Mouse (Mus musculus) liver, adult 10 weeks (tissue): ENCODE measurements around the gene H2-T24. TPM values are rescaled to one million over a fixed set of nuclear protein-coding genes. Genes with fewer than 3 reads are reported as not detected.

Experiments used
- polyA plus RNA-seq: library from polyadenylated mRNA; stranded (reverse); fragments of 350-450 nt; fragmentation: Illumina TruSeq; extraction: RNeasy Lipid Tissue Mini Kit (QIAGEN cat#74804); gene quantifications from one replicate; pipeline ENCODE4 v1.2.3, GENCODE M21; 2014; ENCODE audit warnings: low read depth, low replicate concordance

Gene H2-T24
- polyA plus RNA-seq = 3.9 TPM

GRCm38 (mm10) chr17:36020191-36021073 is at the start of gene H2-T24:
H2-T24 (minus strand) TSS chr17:36020560.

GRCm38 (mm10) chr17:36058362-36058761 is 38.0 kb upstream of the H2-T24 start, which contains the start of gene Gm11127:
Gm11127 (minus strand) TSS chr17:36058371.

GRCm38 (mm10) chr17:36042610-36043169 is 22.3 kb upstream of the H2-T24 start, which contains the start of the genes H2-T22 and Gm6034:
H2-T22 (minus strand) TSS chr17:36042747.
Gm6034 (plus strand) TSS chr17:36042961.

DNA sequence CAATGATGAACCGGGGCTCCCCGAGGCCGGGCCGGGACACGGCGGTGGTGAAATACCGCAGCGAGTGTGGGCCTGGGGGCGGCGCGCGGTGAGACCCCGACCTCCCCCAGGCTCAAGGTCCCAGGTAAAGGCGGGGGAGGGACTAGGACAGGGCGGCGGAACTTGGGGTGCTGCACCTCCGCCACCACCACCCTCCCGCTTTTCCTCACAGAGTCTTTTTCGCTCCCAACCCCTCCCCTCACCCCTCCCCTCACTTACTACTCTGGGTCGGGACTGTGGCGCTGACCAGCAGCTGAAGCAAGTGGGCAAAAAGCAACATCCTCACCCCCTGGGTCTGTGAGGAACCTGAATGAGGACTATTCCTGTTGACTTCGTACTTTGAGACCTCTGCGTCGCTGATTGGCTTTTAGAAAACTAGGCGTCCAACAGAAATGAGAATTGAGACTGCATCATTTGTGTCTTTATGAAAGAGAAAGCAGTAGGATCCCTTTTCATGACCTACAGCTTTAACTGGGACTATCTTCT is 12.1 kb upstream of the H2-T24 start, which contains the start of gene H2-T23:
Gene H2-T23, minus strand, starts transcription at position 505 of the 525 bp plus-strand sequence.

DNA sequence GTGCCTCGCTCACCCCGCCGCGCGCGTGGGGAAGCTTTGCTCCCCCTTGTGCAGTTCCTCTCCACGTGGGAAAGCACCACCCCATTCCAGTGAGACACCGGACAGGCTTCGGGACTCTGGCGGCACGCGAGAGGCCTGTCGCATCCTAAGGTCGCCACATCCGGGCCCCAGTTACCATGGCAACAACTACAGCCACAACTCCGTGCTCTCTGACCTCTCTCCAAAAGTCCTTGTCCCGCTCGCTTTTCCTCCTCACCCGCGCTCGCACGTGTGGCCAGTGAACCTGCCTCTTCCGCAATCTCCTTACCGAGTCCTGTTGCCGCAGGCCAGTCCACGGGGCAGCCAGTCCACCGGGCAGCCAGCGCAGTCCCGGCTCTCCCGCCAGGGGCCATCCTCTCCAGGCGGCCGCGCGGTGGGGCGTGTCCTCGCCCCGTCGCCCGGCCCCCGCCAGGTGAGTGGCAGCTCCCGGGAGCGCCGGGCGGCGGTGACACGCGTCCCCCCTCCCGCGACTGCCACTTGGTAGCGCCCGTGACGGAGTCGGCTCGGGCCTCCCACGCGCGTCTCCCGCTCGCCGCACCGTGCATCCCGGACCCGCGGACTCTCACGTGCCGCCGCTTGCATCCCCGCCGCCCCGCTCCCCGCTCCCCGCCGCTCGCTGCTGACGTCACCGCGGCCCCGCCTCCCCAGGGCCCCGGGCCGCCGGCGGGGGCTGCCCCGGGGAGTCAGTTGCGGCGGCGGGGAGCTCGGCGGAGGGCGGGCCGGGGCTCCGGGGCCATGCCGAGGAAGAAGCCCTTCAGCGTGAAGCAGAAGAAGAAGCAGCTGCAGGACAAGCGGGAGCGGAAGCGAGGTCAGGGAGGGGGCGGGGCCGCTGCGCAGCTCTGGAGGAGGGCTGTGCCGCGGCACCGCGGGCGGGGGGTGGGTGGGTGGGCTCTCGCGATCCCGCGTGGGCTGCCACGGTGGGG is 40.7 kb downstream of the H2-T24 start, which contains the start of the genes Gnl1 and Prr3:
Gene Gnl1, plus strand, starts transcription at position 451 of the 962 bp plus-strand sequence.
Gene Prr3, minus strand, starts transcription at position 836 of the 962 bp plus-strand sequence.

DNA sequence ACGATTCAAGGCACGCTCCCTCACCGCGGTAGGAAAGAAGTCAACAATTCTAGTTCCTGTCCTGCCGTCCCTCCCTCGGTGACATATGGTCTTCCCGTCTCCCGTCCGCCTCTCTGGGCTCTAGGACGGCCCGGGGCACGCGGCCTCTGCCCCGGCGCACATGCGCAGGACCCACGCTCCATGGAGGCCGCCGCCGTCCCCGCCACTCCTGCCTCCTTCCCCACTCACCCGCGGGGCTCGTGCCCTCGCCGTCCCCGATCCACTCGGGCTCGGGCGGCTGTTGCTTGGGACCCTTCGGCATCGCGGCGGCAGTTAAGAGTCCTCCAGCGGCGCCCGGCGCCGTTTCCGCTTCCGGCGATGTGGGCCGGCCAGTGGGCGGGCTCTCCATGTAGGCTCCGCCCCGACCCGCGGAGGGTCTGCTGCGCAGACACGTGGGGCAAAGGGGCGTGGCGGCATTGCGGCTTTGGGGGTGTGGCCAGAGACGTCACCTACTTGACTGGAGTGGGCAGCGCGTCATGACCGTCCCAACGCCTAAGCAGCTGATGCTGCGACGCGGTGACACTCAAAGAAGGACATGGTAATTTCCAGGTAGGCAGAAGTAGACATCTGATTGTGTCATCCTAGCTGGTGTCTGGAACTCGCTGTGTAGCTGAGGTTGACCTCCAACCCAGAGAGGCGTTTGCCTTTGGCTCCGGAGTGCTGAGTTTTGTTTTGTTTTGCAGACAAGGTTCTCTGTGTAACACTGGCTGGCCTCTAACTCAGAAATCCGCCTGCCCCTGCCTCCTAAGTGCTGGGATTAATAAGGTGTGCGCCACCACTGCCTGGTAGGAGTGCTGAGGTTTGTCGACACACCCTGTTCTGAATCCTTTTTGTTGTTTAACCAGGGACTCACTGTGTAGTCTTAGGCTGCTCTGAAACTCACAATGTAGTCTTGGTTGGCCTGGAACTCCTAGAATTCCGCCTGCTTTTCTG is 50.7 kb downstream of the H2-T24 start, which contains the start of gene Abcf1:
Gene Abcf1, minus strand, starts transcription at position 344 of the 972 bp plus-strand sequence.

Other genes with a start within 250 kb of the H2-T24 start
- 0.85 TPM for gene Ier3, start 198.9 kb downstream of the H2-T24 start, polyA plus RNA-seq
- 3.9 TPM for gene Flot1, start 197.3 kb downstream of the H2-T24 start, polyA plus RNA-seq
- 13.4 TPM for gene Tubb5, start 182.3 kb downstream of the H2-T24 start, polyA plus RNA-seq
- 4.7 TPM for gene Mdc1, start 179.0 kb downstream of the H2-T24 start, polyA plus RNA-seq
- gene Nrm, start 159.2 kb downstream of the H2-T24 start, polyA plus RNA-seq = 0.34 TPM
- 1.1 TPM for gene Ppp1r18, start 155.0 kb downstream of the H2-T24 start, polyA plus RNA-seq
- gene Dhx16, start 140.7 kb downstream of the H2-T24 start, polyA plus RNA-seq = 39.3 TPM
- 17.0 TPM for gene 2310061I04Rik, start 123.1 kb downstream of the H2-T24 start, polyA plus RNA-seq
- 10.3 TPM for gene Atat1, start 110.5 kb downstream of the H2-T24 start, polyA plus RNA-seq
- gene Mrps18b, start 104.2 kb downstream of the H2-T24 start, polyA plus RNA-seq = 25.6 TPM
- 12.4 TPM for gene Ppp1r10, start 104.1 kb downstream of the H2-T24 start, polyA plus RNA-seq
- 15.0 TPM for gene Abcf1, start 50.8 kb downstream of the H2-T24 start, polyA plus RNA-seq
- gene Gnl1, start 40.7 kb downstream of the H2-T24 start, polyA plus RNA-seq = 1.5 TPM
- 1.4 TPM for gene Prr3, start 40.3 kb downstream of the H2-T24 start, polyA plus RNA-seq
- gene H2-T23, start 12.3 kb upstream of the H2-T24 start, polyA plus RNA-seq = 29.7 TPM
- 46.2 TPM for gene H2-T22, start 22.2 kb upstream of the H2-T24 start, polyA plus RNA-seq
- gene Gm6034, start 22.4 kb upstream of the H2-T24 start, polyA plus RNA-seq = not detected
- not detected for gene Gm11127, start 37.8 kb upstream of the H2-T24 start, polyA plus RNA-seq
- gene Gm19684, start 101.1 kb upstream of the H2-T24 start, polyA plus RNA-seq = not detected
- not detected for gene Gm7030, start 108.9 kb upstream of the H2-T24 start, polyA plus RNA-seq
- not detected for gene Gm8909, start 148.0 kb upstream of the H2-T24 start, polyA plus RNA-seq
- not detected for gene H2-T3, start 169.7 kb upstream of the H2-T24 start, polyA plus RNA-seq
- 2.5 TPM for gene Rpp21, start 237.5 kb upstream of the H2-T24 start, polyA plus RNA-seq